Mouse (Mus musculus): ENCODE measurements around the gene Dph7. TPM values are rescaled to one million over a fixed set of nuclear protein-coding genes. Genes with fewer than 3 reads are reported as not detected.

The Dph7 gene
- total RNA-seq, 1 experiment: 23.7 TPM

DNA sequence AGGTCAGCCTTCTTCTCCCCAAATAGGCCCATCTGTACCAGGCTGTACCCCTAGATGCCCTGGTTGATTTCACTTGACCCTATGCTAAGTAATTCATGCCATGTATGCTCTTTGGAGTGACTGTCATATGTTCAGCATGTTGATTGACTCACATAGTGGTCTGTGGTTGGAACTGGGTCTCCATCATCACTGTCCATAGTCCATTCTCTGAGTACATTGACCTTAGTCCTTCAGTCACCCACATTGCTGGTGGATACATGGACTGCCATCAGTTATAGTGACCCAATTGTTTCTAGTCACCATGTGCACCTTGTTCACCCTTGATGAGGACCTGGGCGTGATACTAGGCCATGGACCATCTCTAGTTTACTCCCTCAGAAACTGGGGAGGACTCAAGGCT, 44.6 kb downstream of the Dph7 start:
- H3K36me3 ChIP-seq (ENCODE audit: control insufficient read depth, insufficient read depth, low read length, poor library complexity, severe bottlenecking): no peaks in the 10 kb centered on the region
- TF ChIP-seq ZNF384 (IDR thresholded peaks at IDR 0.05; ENCODE audit: low read depth, low read length): no peak
- no peak for TF ChIP-seq CHD2 (IDR thresholded peaks at IDR 0.05; ENCODE audit: low read depth, low read length)
- no peak for TF ChIP-seq MAFK (IDR thresholded peaks at IDR 0.05; ENCODE audit: insufficient read depth, low read depth, low read length)
- TF ChIP-seq ZC3H11A (IDR thresholded peaks at IDR 0.05; ENCODE audit: borderline replicate concordance, low read depth, low read length): no peak
- no peak for TF ChIP-seq HCFC1 (IDR thresholded peaks at IDR 0.05; ENCODE audit: borderline replicate concordance, insufficient read depth, low read length)
- no peaks in the 10 kb centered on the region for H3K4me1 ChIP-seq (ENCODE audit: control insufficient read depth in 2 of 2, insufficient read depth in 2 of 2, low read length in 2 of 2, poor library complexity in 1 of 2)
- H3K9me3 ChIP-seq (ENCODE audit: control insufficient read depth, insufficient read depth, low read depth, low read length): no peaks in the 10 kb centered on the region
- H3K4me3 ChIP-seq (ENCODE audit: insufficient read depth in 1 of 2, low read depth in 1 of 2, low read length in 2 of 2, poor library complexity in 1 of 2, severe bottlenecking in 1 of 2): no peak overlapping the region
- in situ Hi-C loops (cut with MboI; ENCODE audit: low sequenced_read_pairs in 2 of 2, unreplicated experiment in 2 of 2): no loop called here
- no peak overlapping the region for H3K9ac ChIP-seq (ENCODE audit: insufficient read depth, low read depth, low read length, poor library complexity, severe bottlenecking)
- no peak overlapping the region for H3K27ac ChIP-seq (ENCODE audit: insufficient read depth, low read depth, low read length, poor library complexity, severe bottlenecking)
- DNase-seq (ENCODE audit: low read depth, low spot score): no peak

GRCm38 (mm10) chr2:25008250-25008649, 46.0 kb downstream of the Dph7 start:
- no peak overlapping the region for H3K4me3 ChIP-seq (ENCODE audit: insufficient read depth in 1 of 2, low read depth in 1 of 2, low read length in 2 of 2, poor library complexity in 1 of 2, severe bottlenecking in 1 of 2)
- TF ChIP-seq MAFK (IDR thresholded peaks at IDR 0.05; ENCODE audit: insufficient read depth, low read depth, low read length): no peak
- no peak for TF ChIP-seq ZNF384 (IDR thresholded peaks at IDR 0.05; ENCODE audit: low read depth, low read length)
- TF ChIP-seq ZC3H11A (IDR thresholded peaks at IDR 0.05; ENCODE audit: borderline replicate concordance, low read depth, low read length): no peak
- TF ChIP-seq HCFC1 (IDR thresholded peaks at IDR 0.05; ENCODE audit: borderline replicate concordance, insufficient read depth, low read length): no peak
- no peak for TF ChIP-seq CHD2 (IDR thresholded peaks at IDR 0.05; ENCODE audit: low read depth, low read length)
- in situ Hi-C loops (cut with MboI; ENCODE audit: low sequenced_read_pairs in 2 of 2, unreplicated experiment in 2 of 2): no loop called here
- no peak overlapping the region for H3K27ac ChIP-seq (ENCODE audit: insufficient read depth, low read depth, low read length, poor library complexity, severe bottlenecking)
- H3K36me3 ChIP-seq (ENCODE audit: control insufficient read depth, insufficient read depth, low read length, poor library complexity, severe bottlenecking): no peaks in the 10 kb centered on the region
- H3K9me3 ChIP-seq (ENCODE audit: control insufficient read depth, insufficient read depth, low read depth, low read length): no peaks in the 10 kb centered on the region
- DNase-seq (ENCODE audit: low read depth, low spot score): no peak
- no peak overlapping the region for H3K9ac ChIP-seq (ENCODE audit: insufficient read depth, low read depth, low read length, poor library complexity, severe bottlenecking)
- H3K4me1 ChIP-seq (ENCODE audit: control insufficient read depth in 2 of 2, insufficient read depth in 2 of 2, low read length in 2 of 2, poor library complexity in 1 of 2): no peaks in the 10 kb centered on the region

Other genes starting within 250 kb of the Dph7 start
- 2.4 and 5.0 TPM in 2 replicates for gene Cacna1b, start 199.2 kb upstream of the Dph7 start, total RNA-seq (2012; rRNA removed)
- gene Ehmt1, start 42.8 kb upstream of the Dph7 start, total RNA-seq (2012; rRNA removed): 55.1 and 64.1 TPM in 2 replicates
- 14.4 and 23.8 TPM in 2 replicates for gene Arrdc1, start 27.1 kb upstream of the Dph7 start, total RNA-seq (2012; rRNA removed)
- 47.8 and 50.2 TPM in 2 replicates for gene Zmynd19, start 12.6 kb upstream of the Dph7 start, total RNA-seq (2012; rRNA removed)
- 29.2 and 38.3 TPM in 2 replicates for gene Mrpl41, start 12.7 kb downstream of the Dph7 start, total RNA-seq (2012; rRNA removed)
- 20.2 and 29.6 TPM in 2 replicates for gene Pnpla7, start 13.6 kb downstream of the Dph7 start, total RNA-seq (2012; rRNA removed)
- 9.3 and 10.4 TPM in 2 replicates for gene Nsmf, start 92.0 kb downstream of the Dph7 start, total RNA-seq (2012; rRNA removed)
- gene Entpd8, start 117.9 kb downstream of the Dph7 start, total RNA-seq (2012; rRNA removed): not detected in 2 replicates
- gene Noxa1, start 132.7 kb downstream of the Dph7 start, total RNA-seq (2012; rRNA removed): 0.22 TPM in 1 of 2 replicates, not detected in the other
- 1.9 and 2.1 TPM in 2 replicates for gene Nrarp, start 218.4 kb downstream of the Dph7 start, total RNA-seq (2012; rRNA removed)
- 11.1 and 17.0 TPM in 2 replicates for gene Tor4a, start 234.5 kb downstream of the Dph7 start, total RNA-seq (2012; rRNA removed)
- 50.9 and 60.9 TPM in 2 replicates for gene Nelfb, start 249.1 kb downstream of the Dph7 start, total RNA-seq (2012; rRNA removed)